Mouse (Mus musculus): ENCODE data around the gene Tcf20.

Gene Tcf20

DNA sequence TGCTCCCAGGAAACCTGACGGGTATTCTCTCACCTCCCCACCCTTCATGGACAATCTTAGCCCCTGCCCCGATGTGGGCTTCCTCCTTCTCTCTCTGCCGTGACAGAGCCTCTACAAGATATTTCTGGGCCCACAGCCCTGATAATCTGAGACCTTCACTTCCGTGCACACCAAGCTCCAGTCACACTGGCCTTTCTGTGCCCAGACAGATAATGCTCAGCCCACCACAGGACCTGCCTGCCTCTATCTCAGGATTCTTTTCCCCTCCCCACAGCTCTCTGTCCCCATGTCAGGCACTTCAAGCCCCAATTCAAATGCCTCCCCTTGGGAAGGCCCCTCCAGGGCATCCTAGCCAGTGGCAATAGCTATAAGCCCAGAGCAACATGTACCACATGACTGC lies 31.0 kb downstream of the Tcf20 start:
- no peak for DNase-seq

DNA sequence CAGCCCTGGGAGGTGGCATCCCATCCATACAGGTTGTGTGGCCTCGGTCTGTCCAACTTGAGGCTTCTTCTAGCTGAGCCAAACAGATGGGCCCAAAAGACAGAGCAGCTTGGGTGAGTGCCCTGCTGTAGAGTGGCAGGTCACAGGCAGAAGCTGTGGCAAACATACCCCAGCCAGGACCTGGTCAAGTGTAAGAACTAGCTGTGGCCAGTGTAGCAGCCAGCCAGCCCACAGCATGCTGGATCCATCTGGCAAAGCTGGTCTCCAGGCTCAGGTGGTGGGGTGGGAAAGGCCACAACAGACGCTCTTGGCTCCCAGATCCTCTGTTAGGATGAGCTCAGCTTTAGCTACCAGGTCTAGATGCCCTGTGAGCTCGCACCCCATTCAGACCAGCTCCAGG lies 31.4 kb downstream of the Tcf20 start:
- no peak for DNase-seq

- DNase-seq, result no peak
Observed at GRCm38 (mm10) chr15:82955286-82955685, 32.4 kb downstream of the Tcf20 start.

- no peak for DNase-seq
Observed at GRCm38 (mm10) chr15:82954034-82954433, 33.6 kb downstream of the Tcf20 start.

GRCm38 (mm10) chr15:82953096-82953495 lies 34.6 kb downstream of the Tcf20 start:
- DNase-seq, result no peak

DNA sequence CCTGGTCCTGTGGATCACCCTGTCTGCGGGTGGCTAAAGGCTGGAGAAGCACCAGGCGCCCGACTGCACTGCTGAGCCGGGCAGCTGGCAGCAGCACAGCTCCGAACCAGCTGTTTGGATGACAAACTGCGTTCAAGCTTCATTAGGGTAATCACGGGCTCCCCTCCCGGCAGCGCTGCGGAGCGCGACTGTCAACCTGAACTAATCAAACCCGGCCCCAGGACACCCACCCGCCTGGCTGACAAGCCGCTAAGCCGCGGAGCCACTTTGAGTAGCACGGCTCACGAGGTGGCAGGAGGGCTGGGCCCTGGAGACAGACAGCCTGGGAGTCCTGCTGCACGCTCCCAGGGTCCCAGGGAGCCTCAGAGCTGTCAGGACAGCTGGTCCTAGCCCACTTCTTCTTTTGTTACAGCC lies 35.4 kb downstream of the Tcf20 start:
- DNase-seq, result no peak

- DNase-seq, result no peak
Observed at GRCm38 (mm10) chr15:82950246-82950645, 37.4 kb downstream of the Tcf20 start.

DNA sequence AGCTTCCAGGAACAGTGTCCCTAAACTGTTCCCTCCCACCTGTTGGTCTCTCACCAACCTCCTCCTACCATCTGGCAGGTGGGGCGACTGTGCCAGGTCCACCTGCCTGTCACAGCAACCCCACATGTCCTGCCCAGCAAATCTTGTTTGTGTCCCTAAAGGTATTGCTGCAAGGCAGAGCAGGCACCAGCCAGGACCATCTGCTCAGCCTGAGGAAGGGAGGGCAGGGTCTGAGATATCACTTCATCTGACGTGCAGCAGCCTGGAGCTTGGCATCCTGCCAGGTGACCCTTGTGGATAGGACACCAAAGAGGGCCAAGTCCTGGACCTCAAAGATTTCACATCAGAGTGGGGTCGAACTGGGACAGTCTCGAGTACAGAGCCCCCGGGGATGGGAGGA lies 40.2 kb downstream of the Tcf20 start:
- no peak for DNase-seq

DNA sequence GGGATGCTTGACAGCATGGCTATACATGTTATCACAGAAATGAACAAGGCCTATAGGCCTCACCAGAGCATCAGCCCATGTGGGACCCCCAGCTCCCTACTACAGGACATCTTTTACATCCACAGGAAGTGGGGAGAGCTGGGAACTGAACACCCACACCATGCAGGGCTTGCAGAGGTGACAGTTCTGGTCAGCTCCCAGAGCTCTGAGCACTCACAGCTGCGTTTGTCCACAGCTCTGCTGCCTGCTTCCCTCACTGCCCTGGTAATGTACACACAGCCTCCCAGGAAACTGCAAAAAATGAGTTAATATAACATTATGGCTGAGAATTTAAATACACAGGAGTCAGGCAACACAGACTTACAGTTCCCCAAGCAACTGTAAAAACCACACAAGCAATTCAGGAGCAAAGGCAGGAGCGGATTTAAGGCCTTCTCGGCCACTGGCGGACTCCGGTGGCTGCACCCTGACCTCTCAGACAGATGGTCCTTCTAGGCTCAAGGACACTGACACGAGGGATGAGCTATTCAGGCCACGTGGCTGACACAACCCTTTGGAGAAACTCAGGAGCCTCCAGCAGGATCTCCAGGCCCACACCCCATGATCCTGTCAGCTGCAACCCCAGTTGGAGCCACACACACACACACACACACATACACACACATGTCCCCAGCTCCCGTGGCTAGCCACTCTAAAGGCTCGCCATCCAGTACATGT lies 43.0 kb downstream of the Tcf20 start:
- no peak for DNase-seq

DNA sequence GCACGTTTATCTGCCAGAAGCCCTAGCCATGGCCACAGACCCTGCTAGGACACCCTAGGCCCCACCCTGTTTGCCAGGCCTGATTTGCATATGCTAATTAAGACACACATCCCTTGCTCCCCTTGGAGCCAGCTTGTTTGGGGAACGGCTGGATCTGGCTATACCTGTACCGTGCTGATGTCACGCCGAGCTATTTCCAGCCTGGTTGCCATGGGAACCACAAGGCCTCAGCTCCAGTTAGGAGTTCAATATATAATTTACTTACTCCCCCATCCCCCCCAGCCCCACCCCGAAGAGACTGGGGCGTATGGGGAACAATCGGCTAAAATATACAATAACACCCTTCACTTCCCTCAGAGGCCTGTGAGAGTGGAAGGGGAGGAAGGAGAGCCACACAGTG lies 45.9 kb downstream of the Tcf20 start:
- no peak for DNase-seq

- DNase-seq, result no peak
Observed at GRCm38 (mm10) chr15:82940494-82941214, 47.0 kb downstream of the Tcf20 start.

DNA sequence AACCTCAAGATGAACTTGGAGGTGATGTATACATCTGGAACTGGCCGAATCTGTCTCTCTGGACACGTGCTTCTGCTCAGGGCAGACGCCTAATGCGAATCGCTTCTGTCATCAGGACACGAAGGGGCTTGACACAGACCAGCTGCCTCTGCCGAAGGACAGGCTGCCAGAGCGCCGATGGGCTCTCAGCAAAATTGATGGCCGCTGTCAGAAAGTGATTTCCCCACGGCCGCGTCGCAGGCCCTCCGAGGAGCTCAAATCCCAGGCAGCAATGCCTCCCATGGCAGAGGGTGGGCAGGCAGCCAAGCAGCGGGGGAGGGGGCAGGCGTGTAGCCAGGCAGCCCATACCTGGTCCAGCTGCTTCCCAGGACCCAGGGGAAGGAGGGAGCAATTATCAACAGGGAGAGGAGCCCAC lies 49.5 kb downstream of the Tcf20 start:
- DNase-seq, result peak; percentile 59 to 66

GRCm38 (mm10) chr15:82937428-82937992 lies 50.2 kb downstream of the Tcf20 start:
- DNase-seq, result no peak

GRCm38 (mm10) chr15:82934971-82935370 lies 52.7 kb downstream of the Tcf20 start:
- DNase-seq, result no peak

GRCm38 (mm10) chr15:82932936-82933650 lies 54.6 kb downstream of the Tcf20 start:
- peak in 1 of 2 experiments; percentile 50 for DNase-seq

DNA sequence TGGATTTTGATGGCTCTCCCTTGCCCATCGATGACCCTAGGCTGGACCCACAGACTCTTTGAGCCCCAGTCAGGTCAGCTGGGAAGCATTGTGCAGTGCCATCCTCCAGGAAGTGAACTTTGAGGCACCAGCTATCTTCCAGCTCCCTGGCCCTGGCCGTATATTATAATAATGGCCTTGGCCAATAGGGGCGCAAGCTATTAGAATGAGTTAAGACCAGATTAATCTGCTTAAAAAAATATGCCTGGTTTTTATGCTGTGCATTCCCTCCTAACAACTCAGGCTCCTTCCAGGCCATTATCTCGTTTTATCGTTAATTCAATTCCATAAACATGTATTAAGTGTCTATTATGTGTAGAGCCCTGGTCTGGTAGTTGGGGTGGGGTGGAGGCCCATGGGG lies 56.2 kb downstream of the Tcf20 start:
- no peak for DNase-seq

DNA sequence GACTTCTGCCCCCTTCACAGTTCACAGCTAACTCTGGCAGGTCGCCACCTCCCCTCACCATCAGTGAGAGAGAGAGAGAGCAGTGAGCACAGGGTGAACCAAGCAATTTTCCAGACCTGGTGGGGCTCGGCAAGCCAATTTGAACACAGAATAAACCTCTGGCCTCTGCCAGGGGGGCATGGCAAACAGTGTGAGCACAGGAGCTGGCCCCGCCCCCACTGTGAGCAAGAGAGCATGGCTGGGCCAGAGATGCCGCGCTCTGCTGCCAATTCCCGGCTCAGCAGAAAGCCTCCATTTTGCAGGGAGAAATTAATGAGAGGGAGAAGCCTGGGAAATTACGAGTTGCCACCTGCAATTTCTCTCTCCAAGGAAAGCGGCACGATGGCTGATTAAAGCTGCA lies 58.1 kb downstream of the Tcf20 start:
- peak; percentile 36 to 52 for DNase-seq

DNA sequence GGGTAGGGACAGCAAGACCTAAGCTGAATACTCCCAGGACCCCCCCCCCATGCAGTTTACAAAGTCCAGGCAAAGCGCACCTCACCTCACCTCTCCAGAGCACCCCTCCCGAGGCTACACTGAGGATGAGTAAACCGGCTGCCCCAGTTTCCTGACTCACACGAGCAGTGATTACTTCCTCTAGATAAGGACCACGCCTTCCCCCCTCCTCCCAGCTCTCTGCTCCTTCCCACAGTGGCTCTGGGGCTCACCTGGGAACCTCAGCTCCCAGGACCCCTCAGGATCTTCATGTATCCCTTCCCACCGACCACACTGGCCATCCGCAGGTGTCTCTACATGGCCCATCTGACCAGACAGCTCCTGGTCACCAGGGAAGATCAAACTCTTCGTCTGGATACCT lies 58.8 kb downstream of the Tcf20 start:
- no peak for DNase-seq

DNA sequence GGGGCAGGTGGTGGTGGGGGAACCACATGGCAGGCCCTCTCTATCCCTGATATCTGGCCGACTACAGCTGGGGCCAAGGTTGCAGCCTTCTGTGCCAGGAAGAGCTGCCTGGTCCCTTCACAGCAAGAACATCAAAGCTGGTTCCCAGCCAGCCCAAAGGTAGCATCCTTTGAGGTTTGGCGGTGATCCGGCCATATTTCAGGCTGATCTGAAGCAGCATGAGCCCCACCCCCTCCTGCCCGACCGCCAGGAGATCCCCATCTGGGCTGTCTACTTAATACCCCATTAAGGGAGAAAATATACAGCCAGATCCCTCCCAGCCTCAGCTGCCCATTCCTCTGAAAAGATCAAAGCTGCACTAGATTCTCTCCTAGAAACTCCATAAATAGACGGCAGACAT lies 59.6 kb downstream of the Tcf20 start:
- no peak for DNase-seq

DNA sequence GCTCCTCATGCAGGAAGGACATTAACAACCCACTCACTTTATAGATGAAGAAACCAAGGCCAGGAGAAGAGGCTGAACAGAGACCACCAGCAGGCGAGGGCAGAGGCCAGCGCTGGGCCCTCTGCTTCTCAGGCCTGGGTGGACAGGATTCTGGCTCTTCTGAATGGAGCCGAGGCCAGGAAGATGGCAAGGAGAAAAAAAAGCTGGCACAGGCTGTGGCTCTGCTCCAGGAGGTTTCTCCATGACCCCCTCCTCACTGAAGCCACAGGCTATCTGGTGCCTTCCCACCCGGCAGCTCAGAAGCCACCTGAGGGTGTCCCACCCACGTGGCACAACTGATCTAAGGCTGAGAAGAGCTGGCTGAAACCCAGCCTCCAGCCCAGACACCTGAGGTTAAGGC lies 60.6 kb downstream of the Tcf20 start:
- DNase-seq, result no peak

DNA sequence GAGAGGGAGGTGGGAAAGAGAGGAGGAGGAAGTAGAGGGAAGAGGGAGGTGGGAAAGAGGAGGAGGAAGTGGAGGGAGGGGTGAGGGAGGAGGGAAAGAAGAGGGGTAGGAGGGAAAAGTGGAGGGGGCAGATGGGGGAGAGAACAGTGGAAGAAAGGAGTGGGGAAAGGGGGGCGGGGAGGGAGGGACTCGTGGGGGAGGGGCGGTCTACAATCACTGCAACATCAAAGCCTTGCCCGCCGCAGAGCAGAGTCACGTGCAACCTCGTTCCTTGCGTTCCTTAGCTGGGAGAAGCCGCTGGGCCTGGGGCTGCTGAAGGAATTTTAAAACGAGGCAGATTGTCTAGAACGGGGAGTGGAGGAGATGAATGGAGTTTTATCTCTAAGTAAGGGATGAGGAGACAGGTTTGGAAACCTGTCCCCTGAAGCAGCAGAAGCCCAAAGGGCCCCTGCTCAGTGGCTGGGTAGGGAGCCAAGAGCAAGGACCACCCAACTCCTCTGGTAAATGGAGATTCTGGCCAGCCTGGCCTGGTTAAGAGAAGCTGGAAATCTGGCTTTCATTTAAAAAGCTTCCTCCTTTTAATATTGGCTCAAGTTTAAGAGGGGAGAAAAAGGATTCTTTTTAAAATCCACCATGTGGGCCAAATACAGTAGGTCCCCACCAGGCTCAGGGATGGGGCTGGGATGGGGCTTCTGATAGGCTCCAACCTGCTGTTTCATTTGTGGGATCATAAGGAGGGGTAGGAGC lies 62.8 kb downstream of the Tcf20 start:
- DNase-seq, result no peak

- DNase-seq, result no peak
Observed at GRCm38 (mm10) chr15:82923531-82923930, 64.1 kb downstream of the Tcf20 start.

DNA sequence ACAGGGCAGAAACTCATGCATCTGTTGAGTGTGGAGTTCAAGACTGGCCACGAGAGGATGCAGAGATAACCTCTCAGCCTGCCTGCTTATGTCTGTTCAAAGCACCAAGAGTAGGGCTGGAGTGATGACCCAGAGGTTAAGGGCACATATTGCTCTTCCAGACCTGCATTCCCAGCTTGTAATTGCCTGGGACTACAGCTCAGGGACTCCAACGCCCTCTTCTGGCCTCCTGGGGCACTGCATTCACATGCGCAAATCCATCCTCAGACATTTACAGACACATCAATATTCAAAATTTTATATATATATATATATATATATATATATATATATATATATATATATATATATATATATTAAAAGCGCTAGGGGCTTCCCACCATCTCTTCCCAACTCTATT lies 64.9 kb downstream of the Tcf20 start:
- no peak for DNase-seq
